In genomic region chr9:122625081-122625480, GRCm38 (mm10) we compare ENCODE assay signal across 16 mouse cellular contexts.
DNase-seq lines count a peak whose midpoint lies in the region; ATAC-seq and TF ChIP-seq lines count a peak whose summit lies in the region.
"Had no signal": no experiment of that assay in that cellular context is flagged by ENCODE, and none has a peak within 500 bp of the region (broad histone marks: within the 10 kb centered on the region; RNA-seq: fewer than 3 reads in every experiment).

No protein-coding gene starts in this region.

- TF ChIP-seq POLR2A in ES-Bruce4 (IDR thresholded peaks at IDR 0.05; ENCODE audit: insufficient read depth, low read length) = no peak

- H3K9me3 ChIP-seq in intestine, postnatal 0 days (ENCODE audit: control insufficient read depth) = no peaks in the 10 kb centered on the region
- H3K9me3 ChIP-seq in intestine, embryonic 15.5 days = no peaks in the 10 kb centered on the region
- H3K9me3 ChIP-seq in liver, embryonic 14.5 days (ENCODE audit: control insufficient read depth, low read length) = no peaks in the 10 kb centered on the region
- H3K9me3 ChIP-seq in liver, embryonic 12.5 days (replicated peaks) = no peaks in the 10 kb centered on the region
- H3K9me3 ChIP-seq in ES-Bruce4 (replicated peaks; ENCODE audit: control insufficient read depth, insufficient read depth, low read length, poor library complexity, severe bottlenecking) = no peaks in the 10 kb centered on the region
- H3K9me3 ChIP-seq: heart, embryonic 15.5 days; liver, embryonic 15.5 days; midbrain, embryonic 10.5 days had no signal

- H3K27me3 ChIP-seq in intestine, postnatal 0 days (replicated peaks; ENCODE audit: control insufficient read depth, insufficient read depth, low read length) = no peaks in the 10 kb centered on the region
- H3K27me3 ChIP-seq in intestine, embryonic 15.5 days (replicated peaks) = no peaks in the 10 kb centered on the region
- H3K27me3 ChIP-seq in liver, embryonic 14.5 days (ENCODE audit: control insufficient read depth, insufficient read depth, low read length) = no peaks in the 10 kb centered on the region
- H3K27me3 ChIP-seq in liver, embryonic 12.5 days (replicated peaks) = peaks cover 22% of the 10 kb centered on the region
- H3K27me3 ChIP-seq in ES-Bruce4 (ENCODE audit: control insufficient read depth, insufficient read depth, low read length, poor library complexity, severe bottlenecking) = no peaks in the 10 kb centered on the region

- H3K4me2 ChIP-seq in intestine, postnatal 0 days (replicated peaks; ENCODE audit: low read depth) = no peak overlapping the region
- H3K4me2 ChIP-seq in intestine, embryonic 15.5 days (replicated peaks) = no peak overlapping the region
- no peak overlapping the region for H3K4me2 ChIP-seq in liver, embryonic 14.5 days (ENCODE audit: low read depth)
- no peak overlapping the region for H3K4me2 ChIP-seq in liver, embryonic 12.5 days
- H3K4me2 ChIP-seq: forebrain, embryonic 13.5 days; heart, embryonic 15.5 days; hindbrain, embryonic 14.5 days; liver, embryonic 15.5 days had no signal

- no peak for ATAC-seq in intestine, postnatal 0 days
- no peak for ATAC-seq in intestine, embryonic 15.5 days
- no peak for ATAC-seq in liver, embryonic 14.5 days (ENCODE audit: insufficient read depth)
- no peak for ATAC-seq in liver, embryonic 12.5 days
- ATAC-seq: forebrain, embryonic 13.5 days had no signal

- peak; percentile 37 for TF ChIP-seq CTCF in intestine, postnatal 0 days (IDR thresholded peaks at IDR 0.05; ENCODE audit: low read depth)
- peak; percentile 33 for TF ChIP-seq CTCF in liver, embryonic 14.5 days (IDR thresholded peaks at IDR 0.05; ENCODE audit: low read depth)
- TF ChIP-seq CTCF in ES-Bruce4 (IDR thresholded peaks at IDR 0.05; ENCODE audit: low read depth, low read length) = peak; percentile 14

- DNase-seq in liver, embryonic 14.5 days (ENCODE audit: low read depth in 3 of 3, low spot score in 3 of 3) = no peak
- DNase-seq in ZHBTc4 (ENCODE audit: low read depth, low spot score) = peak; percentile 37
- no peak for DNase-seq in thymus, postnatal 14 days
- DNase-seq: adrenal gland, postnatal 14 days; cerebellum, postnatal 36 days; heart, postnatal 36 days; thymus, postnatal 25 days had no signal

- 85% methylated on average over 1 of the region's 1 CpGs for WGBS in intestine, postnatal 0 days
- 95% methylated on average over 1 of the region's 1 CpGs for WGBS in intestine, embryonic 15.5 days
- 71% methylated on average over 1 of the region's 1 CpGs for WGBS in liver, embryonic 14.5 days (ENCODE audit: insufficient replicate concordance)
- 60% methylated on average over 1 of the region's 1 CpGs for WGBS in liver, embryonic 12.5 days (ENCODE audit: insufficient replicate concordance)

- no peaks in the 10 kb centered on the region for H3K36me3 ChIP-seq in intestine, postnatal 0 days (ENCODE audit: control insufficient read depth, insufficient read depth)
- H3K36me3 ChIP-seq in intestine, embryonic 15.5 days = no peaks in the 10 kb centered on the region
- no peaks in the 10 kb centered on the region for H3K36me3 ChIP-seq in liver, embryonic 14.5 days (replicated peaks; ENCODE audit: control insufficient read depth, insufficient read depth, low read depth)
- no peaks in the 10 kb centered on the region for H3K36me3 ChIP-seq in liver, embryonic 12.5 days
- H3K36me3 ChIP-seq in ES-Bruce4 (ENCODE audit: control insufficient read depth, insufficient read depth, low read length, poor library complexity, severe bottlenecking) = no peaks in the 10 kb centered on the region
- H3K36me3 ChIP-seq: heart, embryonic 15.5 days; liver, embryonic 15.5 days; midbrain, embryonic 10.5 days had no signal

- no peak for TF ChIP-seq EP300 in liver, embryonic 14.5 days (IDR thresholded peaks at IDR 0.05; ENCODE audit: low read depth)
- no peak for TF ChIP-seq EP300 in ES-Bruce4 (IDR thresholded peaks at IDR 0.05; ENCODE audit: insufficient read depth, low read depth, low read length)

- H3K4me1 ChIP-seq in intestine, postnatal 0 days (replicated peaks; ENCODE audit: control insufficient read depth, insufficient read depth, low read length) = no peaks in the 10 kb centered on the region
- no peaks in the 10 kb centered on the region for H3K4me1 ChIP-seq in intestine, embryonic 15.5 days (replicated peaks)
- H3K4me1 ChIP-seq in liver, embryonic 14.5 days (replicated peaks; ENCODE audit: control insufficient read depth in 2 of 2, insufficient read depth in 2 of 2, low read length in 1 of 2) = no peaks in the 10 kb centered on the region
- no peaks in the 10 kb centered on the region for H3K4me1 ChIP-seq in liver, embryonic 12.5 days
- H3K4me1 ChIP-seq in ES-Bruce4 (ENCODE audit: control insufficient read depth, insufficient read depth, low read length) = no peaks in the 10 kb centered on the region
- H3K4me1 ChIP-seq: liver, embryonic 15.5 days had no signal

- no peak overlapping the region for H3K9ac ChIP-seq in intestine, postnatal 0 days (ENCODE audit: low read depth, low read length)
- H3K9ac ChIP-seq in intestine, embryonic 15.5 days = no peak overlapping the region
- no peak overlapping the region for H3K9ac ChIP-seq in liver, embryonic 14.5 days (replicated peaks)
- no peak overlapping the region for H3K9ac ChIP-seq in liver, embryonic 12.5 days
- H3K9ac ChIP-seq in ES-Bruce4 (ENCODE audit: low read depth, poor library complexity, severe bottlenecking) = no peak overlapping the region
- H3K9ac ChIP-seq: forebrain, embryonic 13.5 days; heart, embryonic 15.5 days; hindbrain, embryonic 14.5 days; liver, embryonic 15.5 days had no signal

- no peak overlapping the region for H3K27ac ChIP-seq in intestine, postnatal 0 days (ENCODE audit: low read depth, low read length)
- no peak overlapping the region for H3K27ac ChIP-seq in intestine, embryonic 15.5 days
- no peak overlapping the region for H3K27ac ChIP-seq in liver, embryonic 14.5 days
- no peak overlapping the region for H3K27ac ChIP-seq in liver, embryonic 12.5 days
- no peak overlapping the region for H3K27ac ChIP-seq in ES-Bruce4 (ENCODE audit: insufficient read depth, low read length)
- H3K27ac ChIP-seq: forebrain, embryonic 13.5 days; heart, embryonic 15.5 days; hindbrain, embryonic 14.5 days; liver, embryonic 15.5 days; midbrain, embryonic 10.5 days had no signal

- no peak overlapping the region for H3K4me3 ChIP-seq in intestine, postnatal 0 days (ENCODE audit: low read depth, low read length)
- no peak overlapping the region for H3K4me3 ChIP-seq in intestine, embryonic 15.5 days (replicated peaks)
- no peak overlapping the region for H3K4me3 ChIP-seq in liver, embryonic 14.5 days (ENCODE audit: insufficient read depth in 1 of 2, low read depth in 2 of 2, low read length in 2 of 2)
- no peak overlapping the region for H3K4me3 ChIP-seq in liver, embryonic 12.5 days
- no peak overlapping the region for H3K4me3 ChIP-seq in ES-Bruce4 (ENCODE audit: low read depth, low read length)
- H3K4me3 ChIP-seq: forebrain, embryonic 13.5 days; heart, embryonic 15.5 days; liver, embryonic 15.5 days; midbrain, embryonic 10.5 days had no signal
